Comparison of ENCODE assay signal across 8 mouse cellular contexts in genomic region chr7:145194455-145195161, GRCm38 (mm10). TPM values are rescaled to one million over a fixed set of nuclear protein-coding genes. Genes with fewer than 3 reads are reported as not detected.
DNase-seq lines count a peak whose midpoint lies in the region; TF ChIP-seq lines count a peak whose summit lies in the region.
"Had no signal": no experiment of that assay in that cellular context is flagged by ENCODE, and none has a peak within 500 bp of the region (broad histone marks: within the 10 kb centered on the region; RNA-seq: fewer than 3 reads in every experiment).

No protein-coding gene starts in this region.

- peak overlapping the region; percentile 65 for H3K27ac ChIP-seq in layer of hippocampus, adult 2 months
- H3K27ac ChIP-seq: liver, embryonic 13.5 days had no signal

- intact Hi-C loops in heart, postnatal 10 days (cut with DNase I): loop anchor here (5.0 kb wide), 1 partner anchor 82 kb away; no protein-coding TSS in a partner anchor

- no peak overlapping the region for H3K4me3 ChIP-seq in layer of hippocampus, adult 2 months
- H3K4me3 ChIP-seq: liver, embryonic 13.5 days had no signal

- peak; percentile 64 for DNase-seq in urinary bladder, postnatal 14 days (ENCODE audit: low spot score)
- DNase-seq in urinary bladder, postnatal 10 days (ENCODE audit: low spot score): no peak
- DNase-seq in cerebellum, postnatal 25 days: peak; percentile 49 to 77
- peak; percentile 81 to 85 for DNase-seq in heart, postnatal 10 days
- peak; percentile 50 to 60 for DNase-seq in layer of hippocampus, adult 2 months (ENCODE audit: low spot score in 2 of 2)
- DNase-seq in lung, postnatal 36 days: peak; percentile 73
- DNase-seq in spleen, adult 18-20 months: no peak
- DNase-seq: liver, embryonic 13.5 days had no signal

- no peak for TF ChIP-seq CTCF in layer of hippocampus, adult 2 months (conservative IDR thresholded peaks at IDR 0.05)

RNA-seq across cellular contexts. Expression of gene 1810010D01Rik, which starts 13.3 kb away (rescaled TPM):
- not detected for total RNA-seq in heart, postnatal 10 days (2021)
- 1 to 10 TPM in 1 of 2 experiments, under 1 TPM in 1; 0.42 to 1.6 TPM for total RNA-seq in layer of hippocampus, adult 2 months (2021)

Comparison
In these comparisons a context has a peak if more than half of its experiments do, and no peak if none do; other contexts are left out.
1. DNase-seq: peak in urinary bladder, postnatal 14 days (single experiment), cerebellum, postnatal 25 days (2 of 2), heart, postnatal 10 days (2 of 2), layer of hippocampus, adult 2 months (2 of 2) and lung, postnatal 36 days (single experiment); none in urinary bladder, postnatal 10 days (single experiment) and spleen, adult 18-20 months (0 of 2).